Mouse (Mus musculus) midbrain, embryonic 11.5 days (tissue): ENCODE data around the gene Rbp7. TPM values are rescaled to one million over a fixed set of nuclear protein-coding genes. Genes with fewer than 3 reads are reported as not detected.

Experiments used
- ATAC-seq: fragments of 200-750 bp; cut with Nextera tagmentation; 2 replicates; pipeline ENCODE4 v1.8.0; 2017; ENCODE audit warnings: moderate TSS enrichment, moderate library complexity; ENCODE audit not compliant: low FRiP score
- DNase-seq: peaks from one replicate; pipeline ENCODE4 v3.0.0; 2015; ENCODE audit warnings: low spot score; ENCODE audit errors: missing footprints
- H3K27ac ChIP-seq: fragments of 300-500 bp; sonication (generic); 2 replicates; pipeline ENCODE4 v1.5.1; 2014; ENCODE audit warnings: low read depth, low read length
- H3K27me3 ChIP-seq: fragments of 300-500 bp; sonication (generic); 2 replicates; pipeline ENCODE4 v1.6.1; 2014; ENCODE audit warnings: mild to moderate bottlenecking, low read length, moderate library complexity, mixed read lengths; ENCODE audit not compliant: control insufficient read depth, insufficient read depth
- H3K36me3 ChIP-seq: fragments of 300-500 bp; sonication (generic); 2 replicates; pipeline ENCODE4 v1.6.1; 2014; ENCODE audit warnings: mild to moderate bottlenecking, low read length, moderate library complexity, mixed read lengths; ENCODE audit not compliant: control insufficient read depth, insufficient read depth
- H3K4me1 ChIP-seq: fragments of 300-500 bp; sonication (generic); 2 replicates; pipeline ENCODE4 v1.6.1; 2014; ENCODE audit warnings: low read length; ENCODE audit not compliant: control insufficient read depth, insufficient read depth
- H3K4me2 ChIP-seq: fragments of 300-500 bp; sonication (generic); 2 replicates; pipeline ENCODE4 v1.6.1; 2014; ENCODE audit warnings: mild to moderate bottlenecking, moderate library complexity
- H3K4me3 ChIP-seq: fragments of 300-500 bp; sonication (generic); 2 replicates; pipeline ENCODE4 v1.5.1; 2014; ENCODE audit warnings: low read depth, low read length
- H3K9ac ChIP-seq: fragments of 300-500 bp; sonication (generic); 2 replicates; pipeline ENCODE4 v1.6.1; 2014; ENCODE audit warnings: low read length
- H3K9me3 ChIP-seq: fragments of 300-500 bp; sonication (generic); 2 replicates; pipeline ENCODE4 v1.6.1; 2016; ENCODE audit warnings: low read length; ENCODE audit not compliant: control insufficient read depth
- WGBS: fragments of 180-500 bp; shearing (Covaris S2); extraction: QIAGEN DNeasy Blood & Tissue Kit; methylation state at CpG from one replicate; pipeline ENCODE4 v1.1.7; 2014; 5-methylcytosine and 5-hydroxymethylcytosine counted together
- polyA plus RNA-seq: library from polyadenylated mRNA; unstranded; fragments of >200 nt; fragmentation: Nextera tagmentation; extraction: Ambion mirVana; gene quantifications from 2 replicates; pipeline ENCODE4 v1.2.1, GENCODE M21; 2014

Rbp7 gene
- polyA plus RNA-seq, 1 experiment from 2014 or later, result not detected

- H3K27ac ChIP-seq, result no peak overlapping the region
- H3K9me3 ChIP-seq, result no peaks in the 10 kb centered on the region
- H3K4me2 ChIP-seq, result no peak overlapping the region
- no peak overlapping the region for H3K9ac ChIP-seq
- DNase-seq (no peak), ATAC-seq (no peak)
- 93% methylated on average over 5 of the region's 5 CpGs for WGBS
- H3K27me3 ChIP-seq, result no peaks in the 10 kb centered on the region
- no peaks in the 10 kb centered on the region for H3K36me3 ChIP-seq
- peaks cover 12% of the 10 kb centered on the region for H3K4me1 ChIP-seq
- H3K4me3 ChIP-seq, result no peak overlapping the region
These were observed 47.3 kb downstream of the Rbp7 start for GRCm38 (mm10) chr4:149407461-149407860.

- DNase-seq, result no peak
- WGBS, result 82% methylated on average over 16 of the region's 16 CpGs
- Histone ChIP-seq H3K4me1 (peaks cover 12% of the 10 kb centered on the region), H3K36me3 (no peaks in the 10 kb centered on the region), H3K4me3 (no peak overlapping the region), H3K4me2 (no peak overlapping the region), H3K27me3 (no peaks in the 10 kb centered on the region), H3K9me3 (no peaks in the 10 kb centered on the region), H3K27ac (no peak overlapping the region), H3K9ac (no peak overlapping the region)
- no peak for ATAC-seq
These were observed 48.9 kb downstream of the Rbp7 start for GRCm38 (mm10) chr4:149405713-149406443.

DNA sequence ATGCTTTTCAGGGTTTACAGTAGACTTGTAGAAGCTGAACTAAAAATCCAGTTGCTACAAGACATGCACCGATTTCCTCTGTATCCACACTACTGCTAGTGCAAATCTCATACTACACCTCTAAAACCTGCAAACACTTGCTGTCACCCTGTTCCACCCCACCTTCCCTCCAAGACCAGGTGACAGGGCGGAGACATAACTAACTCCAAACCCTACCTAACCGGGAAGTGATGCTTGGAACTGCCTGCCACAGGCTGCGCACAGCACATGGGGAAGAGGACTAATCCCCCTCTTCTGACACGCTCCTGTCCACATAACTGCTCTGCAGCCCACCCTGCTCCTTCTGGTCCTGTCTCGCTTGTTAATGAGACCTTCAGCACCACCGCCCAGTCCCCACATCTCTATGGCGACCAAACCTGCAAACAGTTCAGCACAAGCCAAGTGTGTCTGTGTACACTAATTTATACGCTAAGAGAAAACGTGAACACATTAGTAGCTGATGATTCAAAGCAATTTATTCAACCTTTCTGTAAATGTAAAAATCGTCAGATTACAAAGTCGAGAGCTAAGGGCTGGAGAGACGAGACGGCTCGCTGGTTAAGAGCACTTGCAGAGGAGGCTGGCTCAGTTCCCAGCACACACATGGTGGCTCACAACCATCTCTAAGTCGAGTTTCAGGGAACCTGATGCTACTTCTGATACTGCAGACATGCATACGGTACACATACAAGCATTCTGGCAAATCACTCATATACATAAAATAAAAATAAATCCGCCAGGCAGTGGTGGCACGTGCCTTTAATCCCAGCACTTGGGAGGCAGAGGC lies 49.9 kb downstream of the Rbp7 start:
- H3K9ac ChIP-seq, result no peak overlapping the region
- WGBS, result 79% methylated on average over 19 of the region's 19 CpGs
- H3K27ac ChIP-seq, result no peak overlapping the region
- no peaks in the 10 kb centered on the region for H3K36me3 ChIP-seq
- peaks cover 12% of the 10 kb centered on the region for H3K4me1 ChIP-seq
- H3K4me3 ChIP-seq, result no peak overlapping the region
- no peak overlapping the region for H3K4me2 ChIP-seq
- no peaks in the 10 kb centered on the region for H3K9me3 ChIP-seq
- DNase-seq (no peak), ATAC-seq (no peak)
- no peaks in the 10 kb centered on the region for H3K27me3 ChIP-seq

DNA sequence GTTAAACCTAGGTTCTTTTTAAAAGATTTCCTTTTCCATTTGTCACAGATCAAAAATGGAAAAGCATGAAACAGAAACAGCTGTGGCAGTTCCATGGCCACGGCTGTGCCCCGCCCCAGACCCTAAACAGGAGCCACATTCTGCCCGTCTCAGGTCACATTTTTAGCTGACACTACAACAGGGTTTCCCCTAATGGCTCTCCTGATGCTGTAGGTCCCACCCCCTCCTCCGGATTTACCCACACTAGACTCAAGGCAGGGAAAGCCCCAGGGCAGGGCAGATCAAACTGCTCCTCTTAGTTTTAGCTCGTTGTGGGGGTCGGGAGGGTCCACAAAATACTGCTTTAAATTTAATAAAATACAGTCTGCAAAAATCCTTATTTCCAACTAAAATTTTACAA lies 51.7 kb downstream of the Rbp7 start:
- 71% methylated on average over 6 of the region's 6 CpGs for WGBS
- H3K27me3 ChIP-seq, result no peaks in the 10 kb centered on the region
- peaks cover 12% of the 10 kb centered on the region for H3K4me1 ChIP-seq
- H3K9me3 ChIP-seq, result no peaks in the 10 kb centered on the region
- H3K36me3 ChIP-seq, result no peaks in the 10 kb centered on the region; the same call in 1 of the 2 replicates
- ATAC-seq (no peak), DNase-seq (no peak)
- no peak overlapping the region for H3K27ac ChIP-seq
- no peak overlapping the region for H3K4me2 ChIP-seq
- no peak overlapping the region for H3K4me3 ChIP-seq
- H3K9ac ChIP-seq, result no peak overlapping the region

- 88% methylated on average over 8 of the region's 8 CpGs for WGBS
- Histone ChIP-seq H3K4me1 (peaks cover 12% of the 10 kb centered on the region), H3K27me3 (no peaks in the 10 kb centered on the region), H3K27ac (no peak overlapping the region), H3K9ac (no peak overlapping the region), H3K36me3 (peaks cover 3% of the 10 kb centered on the region; the same call in 1 of the 2 replicates), H3K4me2 (no peak overlapping the region), H3K9me3 (no peaks in the 10 kb centered on the region), H3K4me3 (no peak overlapping the region)
- no peak for DNase-seq
- no peak for ATAC-seq
These were observed 53.2 kb downstream of the Rbp7 start for GRCm38 (mm10) chr4:149401591-149401982.

DNA sequence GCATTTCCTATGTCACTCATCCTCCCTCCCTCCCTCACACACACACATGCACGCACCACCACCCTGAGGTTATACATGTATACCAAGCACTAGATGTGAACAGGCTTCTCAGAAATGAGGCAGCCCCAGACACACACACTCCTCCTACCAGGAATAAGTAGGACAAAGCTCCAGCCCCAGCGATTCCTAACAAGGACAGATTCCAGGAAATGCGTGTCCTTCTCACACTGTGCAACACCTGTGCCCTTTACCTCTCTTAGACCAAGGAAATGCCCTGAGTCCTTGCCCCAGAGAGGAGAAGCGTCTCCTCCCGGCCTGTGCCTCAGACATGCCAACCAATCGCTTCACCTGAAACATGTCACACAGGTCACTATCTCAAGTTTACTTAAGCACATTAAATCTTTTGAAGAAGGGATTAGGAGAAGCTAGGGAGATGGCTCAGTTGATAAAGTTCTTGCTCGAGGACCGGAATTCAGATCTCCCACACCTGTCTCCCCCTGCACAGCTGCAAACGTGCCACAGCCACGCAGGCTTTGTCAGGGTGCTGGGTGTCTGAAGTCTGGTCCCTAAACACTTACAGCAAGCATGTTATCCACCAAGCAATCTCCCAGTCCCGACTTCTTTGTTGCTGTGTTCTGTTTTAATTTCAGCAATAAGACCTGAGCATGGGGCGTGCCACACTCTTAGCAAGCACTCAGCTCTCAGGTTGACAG lies 53.7 kb downstream of the Rbp7 start:
- no peaks in the 10 kb centered on the region for H3K27me3 ChIP-seq
- peaks cover 3% of the 10 kb centered on the region; the same call in 1 of the 2 replicates for H3K36me3 ChIP-seq
- H3K4me1 ChIP-seq, result peaks cover 12% of the 10 kb centered on the region
- ATAC-seq (no peak), DNase-seq (no peak)
- H3K27ac ChIP-seq, result no peak overlapping the region
- no peaks in the 10 kb centered on the region for H3K9me3 ChIP-seq
- H3K4me3 ChIP-seq, result no peak overlapping the region
- H3K9ac ChIP-seq, result no peak overlapping the region
- WGBS, result 90% methylated on average over 12 of the region's 12 CpGs
- no peak overlapping the region for H3K4me2 ChIP-seq

Other genes starting within 250 kb of the Rbp7 start
- 94.6 and 95.0 TPM in 2 replicates for gene Kif1b, start 147.3 kb downstream of the Rbp7 start, polyA plus RNA-seq
- 53.3 and 53.7 TPM in 2 replicates for gene Ube4b, start 28.2 kb downstream of the Rbp7 start, polyA plus RNA-seq
- gene Tmem274, start 22.4 kb upstream of the Rbp7 start, polyA plus RNA-seq, result not detected in 2 replicates
- gene Nmnat1, start 30.2 kb upstream of the Rbp7 start, polyA plus RNA-seq, result 15.1 and 15.5 TPM in 2 replicates
- 48.2 and 50.1 TPM in 2 replicates for gene Lzic, start 30.3 kb upstream of the Rbp7 start, polyA plus RNA-seq
- 55.9 and 59.4 TPM in 2 replicates for gene Ctnnbip1, start 63.3 kb upstream of the Rbp7 start, polyA plus RNA-seq
- 34.3 and 41.8 TPM in 2 replicates for gene Clstn1, start 131.5 kb upstream of the Rbp7 start, polyA plus RNA-seq
- 7.8 and 8.7 TPM in 2 replicates for gene Pik3cd, start 247.6 kb upstream of the Rbp7 start, polyA plus RNA-seq